Mouse (Mus musculus) liver, postnatal 0 days (tissue): ENCODE measurements around the gene Celsr1.

Source experiments
- CTCF ChIP-seq: sonication (generic); IDR thresholded peaks from 2 replicates; pipeline ENCODE4 v1.5.1; 2016; ENCODE audit warnings: antibody characterized with exemption, low read depth
- EP300 ChIP-seq: IDR thresholded peaks from 2 replicates; pipeline ENCODE4 v1.6.1; 2016; ENCODE audit warnings: antibody characterized with exemption, low read depth, mild to moderate bottlenecking

DNA sequence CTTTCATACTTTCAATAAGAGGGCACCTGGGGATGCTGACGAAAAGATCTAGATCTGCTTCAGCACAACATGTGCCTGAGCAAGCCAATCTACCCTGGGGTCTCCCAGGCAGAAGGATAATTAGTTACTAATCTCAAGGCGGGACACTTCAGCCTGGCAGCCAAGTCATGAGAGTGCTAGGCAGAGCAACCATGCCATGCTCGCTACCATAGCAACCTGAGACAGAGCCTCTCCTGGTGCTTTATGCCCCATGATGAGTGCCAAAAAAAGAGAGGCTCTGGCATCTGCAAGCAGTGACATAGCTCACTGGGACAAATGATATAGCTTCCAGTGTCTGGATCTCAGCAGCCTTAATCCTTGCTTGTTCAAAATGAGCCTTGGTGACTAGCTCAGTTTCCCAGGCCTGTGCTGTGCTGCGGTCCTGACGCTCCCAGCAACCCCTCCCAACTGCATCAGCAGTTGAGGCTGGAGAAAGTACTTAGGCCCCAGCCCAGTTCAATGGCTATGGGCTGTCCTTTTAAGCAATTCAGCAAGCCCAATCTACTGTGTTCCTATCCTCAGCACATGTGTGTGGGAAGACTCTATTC is 32.8 kb downstream of the Celsr1 start:
- TF ChIP-seq EP300 (no peak), CTCF (no peak)
